Mouse (Mus musculus) embryonic facial prominence, embryonic 11.5 days (tissue): ENCODE data around the gene Hps3. TPM values are rescaled to one million over a fixed set of nuclear protein-coding genes. Genes with fewer than 3 reads are reported as not detected.

Experiments used
- ATAC-seq: fragments of 200-750 bp; cut with Nextera tagmentation; replicated peaks from 2 replicates; pipeline ENCODE4 v1.8.0; 2017; ENCODE audit warnings: low read depth; ENCODE audit not compliant: insufficient number of reproducible peaks, low FRiP score, low TSS enrichment
- DNase-seq: peaks from one replicate; pipeline ENCODE4 v3.0.0-alpha.2; 2015; ENCODE audit warnings: low spot score
- H3K27ac ChIP-seq: fragments of 300-500 bp; sonication (generic); replicated peaks from 2 replicates; pipeline ENCODE4 v1.5.1; 2014; ENCODE audit warnings: mild to moderate bottlenecking, low read depth, low read length, control low read depth
- H3K27me3 ChIP-seq: fragments of 300-500 bp; sonication (generic); 2 replicates; pipeline ENCODE4 v1.6.1; 2014; ENCODE audit warnings: mild to moderate bottlenecking, low read length, moderate library complexity, mixed read lengths; ENCODE audit not compliant: control insufficient read depth, insufficient read depth
- H3K36me3 ChIP-seq: fragments of 300-500 bp; sonication (generic); replicated peaks from 2 replicates; pipeline ENCODE4 v1.6.1; 2014; ENCODE audit warnings: low read depth, mild to moderate bottlenecking, low read length, moderate library complexity, mixed read lengths; ENCODE audit not compliant: control insufficient read depth, insufficient read depth
- H3K4me1 ChIP-seq: fragments of 300-500 bp; sonication (generic); 2 replicates; pipeline ENCODE4 v1.6.1; 2014; ENCODE audit warnings: low read length, mixed read lengths; ENCODE audit not compliant: control insufficient read depth, insufficient read depth
- H3K4me2 ChIP-seq: fragments of 300-500 bp; sonication (generic); 2 replicates; pipeline ENCODE4 v1.6.1; 2014; ENCODE audit warnings: low read depth, mild to moderate bottlenecking, control low read depth, low read length, moderate library complexity
- H3K4me3 ChIP-seq: fragments of 300-500 bp; sonication (generic); 2 replicates; pipeline ENCODE4 v1.5.1; 2014; ENCODE audit warnings: low read depth, low read length, control low read depth
- H3K9ac ChIP-seq: fragments of 300-500 bp; sonication (generic); replicated peaks from 2 replicates; pipeline ENCODE4 v1.6.1; 2014; ENCODE audit warnings: mild to moderate bottlenecking, control low read depth, low read length
- H3K9me3 ChIP-seq: fragments of 300-500 bp; sonication (generic); replicated peaks from 2 replicates; pipeline ENCODE4 v1.6.1; 2016; ENCODE audit warnings: mild to moderate bottlenecking, low read length, inconsistent platforms, mixed read lengths; ENCODE audit not compliant: control insufficient read depth
- WGBS: fragments of 180-500 bp; shearing (Covaris S2); extraction: QIAGEN DNeasy Blood & Tissue Kit; methylation state at CpG from one replicate; pipeline ENCODE4 v1.1.7; 2014; 5-methylcytosine and 5-hydroxymethylcytosine counted together
- polyA plus RNA-seq: library from polyadenylated mRNA; unstranded; fragments of >200 nt; fragmentation: Nextera tagmentation; extraction: Ambion mirVana; gene quantifications from 2 replicates; pipeline ENCODE4 v1.2.1, GENCODE M21; 2014

The Hps3 gene
- polyA plus RNA-seq, 1 experiment from 2014 or later = 12.1 TPM

- Histone ChIP-seq H3K27ac (no peak overlapping the region), H3K27me3 (no peaks in the 10 kb centered on the region), H3K36me3 (no peaks in the 10 kb centered on the region), H3K4me2 (no peak overlapping the region), H3K4me3 (no peak overlapping the region), H3K4me1 (no peaks in the 10 kb centered on the region), H3K9ac (no peak overlapping the region), H3K9me3 (no peaks in the 10 kb centered on the region)
- DNase-seq = no peak
- 81% methylated on average over 4 of the region's 4 CpGs for WGBS
- no peak for ATAC-seq
Observed at GRCm38 (mm10) chr3:20036069-20036468, 954 bp upstream of the Hps3 start.

GRCm38 (mm10) chr3:20033761-20034718, 1.1 kb downstream of the Hps3 start:
- peak overlapping the region; percentile 65 for H3K9ac ChIP-seq
- no peaks in the 10 kb centered on the region for H3K4me1 ChIP-seq
- H3K27ac ChIP-seq = no peak overlapping the region
- H3K4me3 ChIP-seq = peak overlapping the region; percentile 77
- no peaks in the 10 kb centered on the region for H3K9me3 ChIP-seq
- H3K4me2 ChIP-seq = peak overlapping the region; percentile 47
- no peak for DNase-seq
- H3K36me3 ChIP-seq = no peaks in the 10 kb centered on the region
- H3K27me3 ChIP-seq = no peaks in the 10 kb centered on the region
- ATAC-seq = no peak
- WGBS = 24% methylated on average over 10 of the region's 10 CpGs

GRCm38 (mm10) chr3:20030807-20031206, 4.3 kb downstream of the Hps3 start:
- Histone ChIP-seq H3K36me3 (no peaks in the 10 kb centered on the region), H3K4me2 (no peak overlapping the region), H3K9ac (no peak overlapping the region), H3K9me3 (no peaks in the 10 kb centered on the region), H3K4me3 (no peak overlapping the region), H3K4me1 (no peaks in the 10 kb centered on the region), H3K27me3 (no peaks in the 10 kb centered on the region), H3K27ac (no peak overlapping the region)
- ATAC-seq (no peak), DNase-seq (no peak)
- 90% methylated on average over 6 of the region's 6 CpGs for WGBS

- no peaks in the 10 kb centered on the region for H3K36me3 ChIP-seq
- H3K4me2 ChIP-seq = no peak overlapping the region
- ATAC-seq = no peak
- H3K9ac ChIP-seq = no peak overlapping the region
- H3K4me1 ChIP-seq = no peaks in the 10 kb centered on the region
- DNase-seq = no peak
- H3K27me3 ChIP-seq = no peaks in the 10 kb centered on the region
- WGBS = 90% methylated on average over 3 of the region's 3 CpGs
- H3K9me3 ChIP-seq = no peaks in the 10 kb centered on the region
- H3K27ac ChIP-seq = no peak overlapping the region
- no peak overlapping the region for H3K4me3 ChIP-seq
Observed at GRCm38 (mm10) chr3:20028640-20029039, 6.5 kb downstream of the Hps3 start.

- no peak overlapping the region for H3K9ac ChIP-seq
- no peak overlapping the region for H3K27ac ChIP-seq
- ATAC-seq = no peak
- no peak overlapping the region for H3K4me2 ChIP-seq
- WGBS = 89% methylated on average over 5 of the region's 5 CpGs
- H3K4me3 ChIP-seq = no peak overlapping the region
- H3K36me3 ChIP-seq = no peaks in the 10 kb centered on the region
- no peaks in the 10 kb centered on the region for H3K27me3 ChIP-seq
- H3K4me1 ChIP-seq = no peaks in the 10 kb centered on the region
- no peak for DNase-seq
- H3K9me3 ChIP-seq = no peaks in the 10 kb centered on the region
Observed at GRCm38 (mm10) chr3:20027788-20028187, 7.3 kb downstream of the Hps3 start.

GRCm38 (mm10) chr3:20026996-20027689, 8.0 kb downstream of the Hps3 start:
- H3K4me2 ChIP-seq = no peak overlapping the region
- H3K4me1 ChIP-seq = no peaks in the 10 kb centered on the region
- H3K27ac ChIP-seq = no peak overlapping the region
- no peak for ATAC-seq
- no peaks in the 10 kb centered on the region for H3K9me3 ChIP-seq
- no peaks in the 10 kb centered on the region for H3K27me3 ChIP-seq
- H3K36me3 ChIP-seq = no peaks in the 10 kb centered on the region
- no peak overlapping the region for H3K4me3 ChIP-seq
- WGBS = 94% methylated on average over 8 of the region's 8 CpGs
- no peak overlapping the region for H3K9ac ChIP-seq
- no peak for DNase-seq

GRCm38 (mm10) chr3:20026481-20026880, 8.6 kb downstream of the Hps3 start:
- Histone ChIP-seq H3K4me3 (no peak overlapping the region), H3K36me3 (no peaks in the 10 kb centered on the region), H3K4me2 (no peak overlapping the region), H3K27me3 (no peaks in the 10 kb centered on the region), H3K9ac (no peak overlapping the region), H3K27ac (no peak overlapping the region), H3K4me1 (no peaks in the 10 kb centered on the region), H3K9me3 (no peaks in the 10 kb centered on the region)
- DNase-seq (no peak), ATAC-seq (no peak)

- H3K36me3 ChIP-seq = no peaks in the 10 kb centered on the region
- no peak overlapping the region for H3K27ac ChIP-seq
- H3K4me1 ChIP-seq = no peaks in the 10 kb centered on the region
- WGBS = 44% methylated on average over 1 of the region's 1 CpGs
- H3K4me3 ChIP-seq = no peak overlapping the region
- no peaks in the 10 kb centered on the region for H3K9me3 ChIP-seq
- no peaks in the 10 kb centered on the region for H3K27me3 ChIP-seq
- no peak for ATAC-seq
- DNase-seq = no peak
- no peak overlapping the region for H3K9ac ChIP-seq
- no peak overlapping the region for H3K4me2 ChIP-seq
Observed at GRCm38 (mm10) chr3:20023832-20024231, 11.3 kb downstream of the Hps3 start.
